Mouse (Mus musculus) ovary, adult 2 months (tissue): ENCODE measurements around the gene Copa. TPM values are rescaled to one million over a fixed set of nuclear protein-coding genes. Genes with fewer than 3 reads are reported as not detected.

Source experiments
- polyA plus RNA-seq: library from polyadenylated mRNA; depleted of rRNA; stranded (reverse); fragments of >200 nt; gene quantifications from 2 replicates; pipeline ENCODE4 v1.2.3, GENCODE M21; 2012; rRNA removed

Gene Copa
- 23.4 and 26.6 TPM in 2 replicates for polyA plus RNA-seq

DNA sequence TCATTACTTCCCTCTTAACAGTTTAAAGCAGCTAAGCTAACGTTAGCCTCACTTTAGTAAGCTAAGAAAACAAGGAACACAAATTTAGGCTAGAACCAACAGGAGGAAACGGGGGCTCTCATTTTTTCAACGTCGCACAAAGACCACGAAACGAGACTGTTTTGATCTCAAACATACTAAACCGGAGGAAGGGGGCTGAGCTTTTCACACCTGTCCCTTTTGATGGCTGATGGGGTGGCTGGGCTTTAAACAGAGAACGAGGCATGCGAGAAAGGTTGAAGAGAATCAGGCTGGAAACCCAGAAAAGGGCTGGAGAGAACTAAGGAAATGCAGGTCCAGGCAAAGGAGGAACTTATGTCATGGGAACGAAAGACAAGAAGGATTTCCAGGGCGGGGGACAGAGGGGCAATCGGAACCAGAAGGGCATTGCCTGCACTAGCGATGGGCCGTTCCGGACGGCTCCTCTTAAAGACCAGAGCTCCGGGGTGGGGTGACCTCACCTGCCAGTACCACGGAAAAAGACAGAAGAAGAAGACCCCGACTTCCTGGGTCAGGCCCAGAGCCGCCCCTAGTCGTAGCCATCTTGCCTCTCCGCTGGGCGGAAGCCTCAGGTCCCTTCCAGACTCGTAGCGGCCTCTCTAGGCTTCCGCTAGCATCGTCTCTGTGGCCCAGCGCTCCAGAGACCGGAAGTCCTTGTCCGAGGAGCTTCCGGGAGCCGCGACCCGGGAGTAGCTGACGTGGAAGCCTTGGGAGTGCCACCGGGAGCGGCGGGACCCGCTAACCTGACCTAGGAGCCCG is at the start of gene Copa, which contains the start of gene Ncstn:
Gene Copa, plus strand, starts transcription at position 429 of the 798 bp plus-strand sequence.
Gene Ncstn, minus strand, starts transcription at position 695 of the 798 bp plus-strand sequence.

DNA sequence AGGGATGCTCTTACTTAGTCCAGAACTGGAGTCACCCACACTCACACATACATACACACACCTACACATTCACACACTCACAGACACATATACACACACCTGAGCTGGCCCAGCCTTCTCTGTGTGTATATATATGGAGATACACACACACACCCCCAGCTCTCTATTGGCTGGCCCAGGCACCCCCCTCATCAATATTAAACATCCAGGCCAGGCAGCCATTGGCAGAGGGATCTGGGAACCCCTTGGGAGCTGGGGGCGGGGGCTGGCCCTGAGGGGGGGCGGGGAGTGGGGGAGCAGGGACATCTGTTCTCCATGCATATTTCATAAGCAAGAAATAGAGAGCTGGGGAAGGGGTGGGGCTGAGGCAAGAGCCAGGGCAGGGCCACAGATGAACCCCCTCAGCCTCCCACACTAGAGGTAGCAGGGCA is 24.8 kb upstream of the Copa start, which contains the start of gene Nhlh1:
Gene Nhlh1, minus strand, starts transcription at position 83 of the 431 bp plus-strand sequence.

DNA sequence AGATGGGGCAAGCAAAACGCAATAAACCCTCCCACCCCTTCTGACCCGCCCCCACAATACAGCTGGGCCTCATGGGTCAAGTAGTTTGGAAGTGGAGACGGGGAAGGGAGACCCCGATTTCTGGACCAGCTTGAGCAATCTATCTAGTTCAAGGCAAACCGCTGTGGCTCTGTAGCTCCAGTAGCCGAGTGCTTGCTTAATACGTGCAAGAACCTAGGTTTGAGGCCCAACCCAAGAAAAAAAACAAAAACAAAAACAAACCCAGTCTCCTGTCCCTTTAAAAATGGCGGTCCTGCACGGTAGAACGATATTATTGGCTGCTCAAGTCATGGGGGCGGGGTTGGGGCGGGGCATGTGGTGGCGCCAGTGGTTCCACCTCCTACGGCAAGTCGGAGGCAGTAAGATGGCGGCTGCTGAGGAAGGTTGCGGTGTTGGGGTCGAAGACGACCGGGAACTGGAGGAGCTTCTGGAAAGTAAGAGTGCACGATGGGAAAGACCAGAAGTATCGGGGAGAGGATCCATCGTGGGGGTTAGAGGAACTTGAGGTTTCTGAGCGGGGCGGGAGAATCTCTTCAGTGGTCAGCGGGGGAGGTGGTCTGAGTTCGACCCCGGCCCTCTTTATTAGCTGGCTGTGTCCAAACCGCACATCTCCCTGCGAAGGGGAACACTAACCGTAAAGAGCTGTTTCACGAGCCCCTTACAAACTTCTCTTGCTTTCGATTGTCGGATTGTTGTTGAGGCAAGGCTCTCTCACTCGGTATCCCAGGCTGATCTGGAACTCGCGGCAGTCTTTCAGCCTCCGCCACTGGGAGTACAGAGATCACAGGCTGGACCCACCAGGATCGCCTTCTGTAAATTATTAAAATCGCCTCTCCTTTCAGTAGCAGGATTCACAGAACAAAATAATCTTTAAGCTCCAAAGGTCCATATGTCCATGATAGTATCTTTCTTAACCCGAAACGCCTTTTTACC is 44.3 kb downstream of the Copa start, which contains the start of gene Pex19:
Gene Pex19, plus strand, starts transcription at position 380 of the 972 bp plus-strand sequence.

DNA sequence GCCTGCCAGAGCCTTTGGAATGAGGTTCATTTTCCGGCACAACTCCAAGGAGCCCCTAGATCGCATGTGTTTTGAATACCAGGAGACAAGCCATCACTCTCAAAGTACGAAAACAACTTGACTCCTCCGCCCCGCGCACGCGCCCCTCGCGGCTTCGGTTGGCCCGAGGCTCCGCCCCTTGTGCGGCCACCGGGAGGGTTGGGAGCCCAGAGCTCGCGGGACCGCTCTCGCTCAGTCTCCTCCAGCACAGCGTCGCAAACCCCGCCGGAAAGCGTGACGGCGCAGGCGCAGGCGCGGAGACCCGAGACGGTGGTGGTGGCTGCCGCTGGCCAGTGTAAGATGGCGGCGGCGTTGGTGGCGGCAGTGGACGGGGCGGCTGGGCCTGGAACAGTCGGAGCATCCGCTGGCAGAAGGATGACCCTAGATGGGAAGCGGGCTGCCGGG is 65.5 kb downstream of the Copa start, which contains the start of gene Dcaf8:
Gene Dcaf8, plus strand, starts transcription at position 250 of the 444 bp plus-strand sequence.

Other genes with a start within 250 kb of the Copa start
- gene Cd84, start 242.8 kb upstream of the Copa start, polyA plus RNA-seq: 0.77 and 1.1 TPM in 2 replicates
- gene Gm10521, start 186.9 kb upstream of the Copa start, polyA plus RNA-seq: 0.31 and 0.79 TPM in 2 replicates
- gene Slamf6, start 165.0 kb upstream of the Copa start, polyA plus RNA-seq: 0.13 TPM in 1 of 2 replicates, not detected in the other
- 13.3 and 18.3 TPM in 2 replicates for gene Vangl2, start 54.1 kb upstream of the Copa start, polyA plus RNA-seq
- gene Nhlh1, start 25.0 kb upstream of the Copa start, polyA plus RNA-seq: not detected in 2 replicates
- 112 and 126 TPM in 2 replicates for gene Ncstn, start 266 bp downstream of the Copa start, polyA plus RNA-seq
- gene Pex19, start 44.2 kb downstream of the Copa start, polyA plus RNA-seq: 82.2 and 100.0 TPM in 2 replicates
- 91.8 and 97.8 TPM in 2 replicates for gene Dcaf8, start 65.6 kb downstream of the Copa start, polyA plus RNA-seq
- 57.2 and 67.0 TPM in 2 replicates for gene Pea15a, start 124.3 kb downstream of the Copa start, polyA plus RNA-seq
- gene Casq1, start 137.3 kb downstream of the Copa start, polyA plus RNA-seq: 5.3 and 6.4 TPM in 2 replicates
- 0.09 and 0.45 TPM in 2 replicates for gene Atp1a4, start 175.9 kb downstream of the Copa start, polyA plus RNA-seq
- 327 and 349 TPM in 2 replicates for gene Igsf8, start 179.1 kb downstream of the Copa start, polyA plus RNA-seq
- 36.8 and 41.8 TPM in 2 replicates for gene Atp1a2, start 215.5 kb downstream of the Copa start, polyA plus RNA-seq
- 0.23 and 0.35 TPM in 2 replicates for gene Kcnj9, start 246.8 kb downstream of the Copa start, polyA plus RNA-seq